Mouse (Mus musculus) adrenal gland, adult 18-20 months (tissue): ENCODE measurements at regions not wholly inside any gene's neighbourhood (a gene's known extent, or its start where the extent isn't known, plus 50 kb on each side); places are given as distances from the start of the nearest gene placed in this dataset.

Experiments
- DNase-seq, 2 experiments: peaks; one replicate each; pipeline ENCODE4 v3.0.0; 2021 to 2022; ENCODE audit warnings: low spot score in 2 of 2

DNA sequence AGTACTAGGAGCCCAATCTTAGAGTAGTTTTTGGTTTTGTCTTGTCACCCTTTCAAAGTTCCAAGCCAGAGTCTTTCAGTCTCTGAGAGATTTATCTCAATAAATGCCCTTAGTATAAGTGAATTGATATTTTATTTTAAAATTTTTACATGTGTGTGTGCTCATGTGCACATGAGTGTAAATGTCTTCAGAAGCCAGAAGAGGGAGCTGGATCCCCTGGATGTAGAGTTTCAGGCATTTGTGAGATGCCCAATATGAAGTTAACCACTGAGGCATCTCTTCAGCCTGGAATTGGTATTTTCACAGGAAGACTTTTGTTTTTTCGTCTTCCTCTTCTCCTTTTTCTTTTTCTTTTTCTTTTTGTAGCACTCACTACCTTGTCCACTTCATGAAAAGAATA lies 262.3 kb upstream of the Eif4g2 start:
- DNase-seq: no peak

- no peak for DNase-seq
Measured at GRCm38 (mm10) chr7:111337053-111337452, 254.2 kb upstream of the Eif4g2 start.

DNA sequence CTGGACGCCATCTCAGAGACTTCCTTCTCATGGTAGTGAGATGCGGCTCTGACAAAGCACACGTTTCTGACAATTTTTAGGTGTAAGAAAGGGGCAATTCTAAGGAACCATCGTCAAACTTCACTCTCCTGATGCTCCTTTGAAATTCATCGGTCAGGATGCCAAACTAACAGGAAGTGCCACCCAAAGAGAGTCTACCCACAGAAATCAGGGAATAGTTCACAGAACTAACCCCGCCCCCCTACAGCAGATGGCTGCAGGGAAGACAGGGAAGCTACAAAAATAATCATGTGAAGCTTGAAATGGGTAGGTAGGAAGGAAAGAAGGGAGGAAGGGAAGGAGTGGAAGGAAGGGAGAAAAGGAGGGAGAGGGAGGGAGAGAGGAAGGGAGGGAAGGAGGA lies 240.1 kb upstream of the Eif4g2 start:
- no peak for DNase-seq

GRCm38 (mm10) chr7:111319917-111320316 lies 237.1 kb upstream of the Eif4g2 start:
- DNase-seq: no peak

DNA sequence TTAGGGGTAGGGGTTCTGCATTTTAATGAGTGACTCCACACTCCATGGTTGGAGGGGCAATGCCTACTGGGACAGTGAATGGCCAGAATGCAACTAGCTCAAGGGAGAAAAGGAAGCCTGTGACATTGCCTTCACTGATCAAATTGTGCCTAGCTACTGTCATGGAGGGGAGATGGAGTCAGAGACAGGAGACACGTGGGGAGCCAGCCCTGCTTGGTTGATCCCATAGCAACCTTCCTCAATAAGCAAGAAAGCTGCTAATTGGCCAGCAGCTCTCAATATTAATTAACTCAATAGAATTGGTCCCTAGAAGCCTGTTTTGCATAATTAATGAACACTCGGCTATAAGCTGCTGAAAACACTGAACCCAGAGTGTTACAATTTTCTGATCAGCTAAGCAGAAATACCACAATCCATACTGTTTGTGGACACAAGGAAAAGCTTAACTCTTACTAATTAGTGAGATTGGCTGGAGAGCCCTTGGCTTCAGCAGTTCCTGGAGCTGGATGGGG lies 233.7 kb upstream of the Eif4g2 start:
- DNase-seq: no peak

- no peak for DNase-seq
Measured at GRCm38 (mm10) chr7:111313921-111314320, 231.1 kb upstream of the Eif4g2 start.

DNA sequence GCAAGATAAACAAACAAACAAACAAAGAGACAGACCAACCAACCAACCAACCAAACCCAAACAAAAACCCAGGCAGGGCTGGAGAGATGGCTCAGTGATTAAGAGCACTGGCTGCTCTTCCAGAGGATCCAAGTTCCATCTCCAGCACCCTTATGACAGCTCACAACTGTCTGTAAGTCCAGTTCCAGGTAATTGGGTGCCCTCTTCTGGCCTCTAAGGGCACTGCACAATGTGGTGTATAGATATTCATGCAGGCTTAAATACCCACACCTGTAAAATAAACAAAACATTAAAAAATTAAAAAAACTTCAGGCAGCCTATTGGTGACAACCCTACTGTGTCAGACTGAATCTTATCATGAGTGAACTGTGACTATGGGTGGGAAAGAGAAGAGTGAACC lies 222.4 kb upstream of the Eif4g2 start:
- no peak for DNase-seq

DNA sequence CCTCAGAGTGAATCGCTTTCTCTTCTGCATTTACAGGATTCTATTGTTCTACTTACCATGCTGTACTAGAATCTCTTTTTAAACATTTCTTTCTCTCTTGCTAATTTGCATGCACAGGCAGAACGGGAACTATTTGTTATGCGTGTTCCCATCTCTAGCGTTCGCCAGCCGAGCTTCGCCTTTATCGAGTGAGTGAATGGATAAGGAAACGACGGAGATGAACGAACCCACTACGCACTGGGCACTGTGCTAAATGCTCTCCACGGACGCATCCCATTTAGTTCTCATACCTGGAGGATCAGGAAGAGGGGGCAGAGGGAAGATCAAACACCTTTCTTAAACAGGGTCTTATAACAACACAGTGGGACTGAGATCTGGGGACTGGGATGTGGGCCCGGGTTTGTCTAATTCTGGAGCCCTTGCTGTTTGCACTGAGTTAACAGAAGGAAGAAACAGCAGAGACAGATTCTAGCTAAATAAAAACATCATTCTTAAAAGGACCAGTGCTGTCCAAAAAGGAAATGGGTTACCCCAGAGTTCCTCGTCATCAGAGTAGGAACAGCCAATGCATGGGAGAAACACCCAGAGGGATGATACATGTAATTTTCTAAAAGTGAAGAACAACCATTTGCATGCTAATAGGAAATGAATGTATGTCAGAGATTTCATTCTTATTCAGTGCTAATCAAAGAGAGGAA lies 219.1 kb upstream of the Eif4g2 start:
- DNase-seq: no peak

DNA sequence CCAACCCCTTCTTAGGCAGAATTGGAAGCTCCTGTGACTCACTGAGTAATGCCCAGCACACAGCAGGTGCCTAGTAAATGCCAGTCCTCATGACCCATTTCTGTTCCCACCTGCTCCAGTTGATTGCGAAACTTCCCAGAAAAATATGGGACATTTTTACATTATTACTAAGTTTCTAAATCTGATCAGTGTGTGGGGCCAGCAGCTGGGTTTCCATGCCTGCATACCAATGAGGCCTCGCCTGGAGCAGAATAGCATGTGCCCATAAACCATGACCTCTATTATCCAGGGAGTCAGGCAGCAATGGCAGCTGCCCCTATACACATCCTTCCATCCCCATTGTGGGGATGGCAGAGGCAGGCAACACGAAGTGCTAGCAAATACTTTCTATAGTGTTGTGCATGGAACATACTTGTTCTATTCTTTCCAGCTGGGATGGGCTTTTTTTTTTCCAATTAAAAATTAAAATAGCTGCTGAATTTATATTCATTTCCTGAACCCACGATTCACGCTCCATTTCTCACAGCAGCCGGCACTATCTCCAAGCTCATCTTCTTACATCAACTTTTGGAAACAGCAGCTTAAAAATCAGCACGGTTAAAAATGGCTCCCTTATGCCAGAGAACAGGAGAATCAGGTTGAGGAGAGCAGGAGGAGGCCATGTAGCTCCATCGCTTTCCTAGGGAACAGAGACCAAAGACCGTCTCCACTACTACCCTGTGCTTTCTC lies 214.5 kb upstream of the Eif4g2 start:
- DNase-seq: no peak

DNA sequence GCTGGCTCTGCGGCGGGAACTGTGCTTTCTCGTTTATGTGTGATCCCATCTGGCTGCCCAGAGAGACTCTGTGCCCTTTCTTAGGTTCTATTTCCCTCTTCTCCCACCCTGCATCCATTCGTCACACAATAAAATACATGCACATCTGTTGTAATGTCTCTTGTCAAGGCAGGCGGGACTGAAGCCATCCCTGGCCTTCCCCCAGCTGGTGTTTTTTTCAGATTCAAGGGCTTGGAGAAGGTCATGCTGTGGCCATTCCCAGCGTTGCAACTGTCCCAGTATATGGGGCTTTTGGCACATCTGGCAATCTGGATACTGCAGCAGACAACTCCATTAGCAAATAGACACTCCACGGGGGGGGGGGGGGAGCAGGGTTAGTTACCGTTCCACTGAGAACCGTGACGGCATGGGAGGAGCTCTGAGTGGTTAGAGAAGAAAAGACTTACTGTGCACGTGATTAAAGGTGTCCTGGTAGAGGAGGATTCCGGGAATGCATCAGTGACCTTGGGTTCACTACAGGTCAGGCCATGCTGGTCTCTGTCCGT lies 200.7 kb upstream of the Eif4g2 start:
- DNase-seq: no peak

- DNase-seq: no peak
Measured at GRCm38 (mm10) chr7:111282314-111282713, 199.5 kb upstream of the Eif4g2 start.

GRCm38 (mm10) chr7:111277703-111278102 lies 194.9 kb upstream of the Eif4g2 start:
- no peak for DNase-seq

DNA sequence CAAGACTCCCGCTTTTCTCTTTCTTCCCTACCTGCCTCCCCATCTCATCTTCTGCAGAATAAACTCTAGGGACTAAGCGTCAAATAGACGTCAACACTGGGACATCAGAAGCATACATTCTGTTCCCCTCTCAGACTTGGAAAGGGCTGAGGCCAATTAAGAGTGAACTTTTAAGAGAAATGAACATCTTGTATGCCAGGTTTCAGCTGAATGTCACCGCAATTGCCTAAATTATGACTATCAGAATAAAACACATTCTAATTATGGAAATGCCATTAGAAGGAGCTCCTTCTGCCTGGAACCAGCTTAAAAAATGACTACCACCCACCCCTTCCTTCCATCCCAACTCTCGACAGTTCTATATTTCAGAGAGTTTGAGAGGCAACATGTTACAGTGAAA lies 191.0 kb upstream of the Eif4g2 start:
- DNase-seq: no peak

GRCm38 (mm10) chr7:111270874-111271273 lies 188.0 kb upstream of the Eif4g2 start:
- DNase-seq: no peak

DNA sequence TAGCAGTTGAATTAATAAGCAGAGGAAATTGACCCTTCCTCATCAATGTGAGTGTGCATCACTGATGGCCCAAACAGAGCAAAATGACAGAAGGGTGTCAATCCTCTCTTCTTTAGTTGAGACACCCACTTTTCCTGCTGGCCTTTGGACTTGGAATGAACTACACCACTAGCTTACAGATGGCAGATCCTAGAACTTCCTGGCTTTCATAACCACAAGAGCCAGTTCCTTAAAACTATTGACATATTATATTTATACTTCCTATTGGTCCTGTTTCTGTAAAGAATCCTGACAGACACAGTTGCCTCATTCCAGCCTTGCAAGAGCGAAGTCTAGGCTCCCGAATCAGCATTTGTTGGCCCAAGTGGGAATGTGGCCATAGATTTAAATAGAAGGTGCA lies 185.4 kb upstream of the Eif4g2 start:
- no peak for DNase-seq

GRCm38 (mm10) chr7:111263302-111263701 lies 180.5 kb upstream of the Eif4g2 start:
- DNase-seq: no peak

DNA sequence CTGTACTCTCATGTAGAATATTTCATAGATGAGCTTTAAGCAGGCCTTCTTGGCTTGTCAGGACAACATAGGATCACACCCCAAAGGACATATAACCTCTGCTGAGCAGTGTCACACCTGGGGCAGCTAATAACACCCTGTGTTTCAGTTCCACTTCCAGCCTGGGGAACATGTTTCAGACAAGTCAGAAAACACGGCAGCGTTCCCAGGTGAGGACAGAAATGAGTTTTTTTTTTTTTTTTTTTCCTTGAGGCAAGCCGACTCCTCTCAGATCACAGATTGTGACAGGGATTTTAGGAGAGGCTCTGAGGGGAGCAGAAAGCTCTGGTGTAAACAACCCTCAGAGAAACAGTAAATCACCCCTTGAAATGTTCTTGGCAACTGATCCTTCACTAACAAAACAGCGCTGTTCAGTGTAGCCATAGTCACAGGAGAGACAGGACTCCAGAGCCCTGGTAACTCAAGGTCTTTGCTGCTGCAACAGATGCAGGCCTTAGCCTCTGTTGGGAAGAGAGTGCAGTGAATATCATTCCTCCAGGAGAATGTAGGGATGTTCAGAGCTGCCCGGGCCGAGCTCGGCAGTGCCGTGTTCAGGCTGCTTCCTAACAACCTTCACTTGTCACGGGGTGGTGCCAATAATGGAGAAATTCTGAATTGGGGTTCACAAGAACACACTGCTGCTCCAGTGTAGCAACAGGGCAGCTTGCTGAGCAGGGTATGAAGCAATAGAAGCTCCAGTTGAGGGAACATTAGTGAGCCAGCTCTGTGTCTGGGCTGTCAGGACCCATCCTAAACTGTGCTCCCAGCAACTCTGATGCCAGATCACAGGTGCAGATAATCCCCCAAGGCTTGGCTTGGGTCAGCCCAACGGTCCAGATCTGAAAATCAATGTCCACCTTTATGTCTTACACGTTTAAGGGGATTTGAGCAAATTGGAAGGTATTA lies 177.1 kb upstream of the Eif4g2 start:
- peak in 1 of 2 experiments; percentile 37 for DNase-seq

- no peak for DNase-seq
Measured at GRCm38 (mm10) chr7:111257842-111258241, 175.0 kb upstream of the Eif4g2 start.

DNA sequence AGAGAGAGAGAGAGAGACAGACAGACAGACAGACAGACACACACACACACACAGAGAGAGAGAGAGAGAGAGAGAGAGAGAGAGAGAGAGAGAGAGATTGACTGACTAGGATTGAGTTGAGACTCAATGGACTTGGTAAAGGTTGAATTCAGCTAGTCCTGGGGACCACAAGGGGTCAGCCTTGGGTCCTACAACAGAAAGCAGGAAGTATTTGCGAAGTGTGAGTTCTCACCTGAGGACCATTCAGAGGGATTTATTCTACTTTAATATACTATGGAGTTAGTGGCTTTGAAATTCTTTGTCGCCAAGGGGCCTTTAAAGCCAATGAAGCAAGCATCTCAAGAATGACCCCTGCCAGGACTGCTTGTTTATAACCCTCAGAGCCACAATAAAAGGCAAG lies 173.4 kb upstream of the Eif4g2 start:
- DNase-seq: no peak

DNA sequence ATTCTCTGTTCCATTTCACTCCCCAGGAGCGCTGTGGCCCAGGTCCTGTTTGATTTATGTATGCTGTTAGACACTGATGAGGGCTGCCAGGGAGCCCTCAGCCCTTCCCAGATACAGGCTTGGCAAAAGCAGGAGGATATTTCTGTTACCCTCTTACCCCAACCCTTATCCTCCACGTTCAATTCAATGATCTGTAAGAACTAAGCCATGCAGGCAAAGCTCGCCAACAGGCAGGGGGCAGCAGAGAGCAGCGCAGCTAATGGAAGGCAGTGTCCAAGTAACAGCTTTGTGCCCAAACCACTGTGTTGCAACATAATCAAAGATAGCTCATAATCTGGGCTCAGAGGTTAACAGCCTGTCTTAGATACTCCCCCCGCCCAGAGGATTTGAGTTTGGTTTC lies 166.8 kb upstream of the Eif4g2 start:
- DNase-seq: peak; percentile 92

- no peak for DNase-seq
Measured at GRCm38 (mm10) chr7:111245488-111245887, 162.7 kb upstream of the Eif4g2 start.
